Mouse (Mus musculus): Measurements from ENCODE around the gene Chil4. TPM values are rescaled to one million over a fixed set of nuclear protein-coding genes. Genes with fewer than 3 reads are reported as not detected.

Chil4 gene
- polyA plus RNA-seq, 1 experiment from 2014 or later = not detected

Other genes with a start within 250 kb of the Chil4 start
- 1.8 and 2.0 TPM in 2 replicates for gene Ovgp1, start 245.8 kb downstream of the Chil4 start, polyA plus RNA-seq (2014; fragmentation: Nextera tagmentation; extraction: Ambion mirVana)
- 0.29 and 0.39 TPM in 2 replicates for gene Pifo, start 204.9 kb downstream of the Chil4 start, polyA plus RNA-seq (2014; fragmentation: Nextera tagmentation; extraction: Ambion mirVana)
- not detected in 2 replicates for gene Chil5, start 186.7 kb downstream of the Chil4 start, polyA plus RNA-seq (2014; fragmentation: Nextera tagmentation; extraction: Ambion mirVana)
- 0.39 TPM in 1 of 2 replicates, not detected in the other for gene Chia1, start 106.3 kb downstream of the Chil4 start, polyA plus RNA-seq (2014; fragmentation: Nextera tagmentation; extraction: Ambion mirVana)
- 0.70 TPM in 1 of 2 replicates, not detected in the other for gene Chil3, start 51.9 kb downstream of the Chil4 start, polyA plus RNA-seq (2014; fragmentation: Nextera tagmentation; extraction: Ambion mirVana)
- not detected in 2 replicates for gene Chil6, start 186.7 kb upstream of the Chil4 start, polyA plus RNA-seq (2014; fragmentation: Nextera tagmentation; extraction: Ambion mirVana)

Measured in stomach, embryonic 14.5 days (tissue).